Mouse (Mus musculus) midbrain, embryonic 13.5 days (tissue): ENCODE results near the gene Hpn. TPM values are rescaled to one million over a fixed set of nuclear protein-coding genes. Genes with fewer than 3 reads are reported as not detected.
A peak's percentile ranks its signal among the peaks of the same experiment; 100 is the strongest.

Source experiments
- ATAC-seq: fragments of 200-750 bp; cut with Nextera tagmentation; 2 replicates; pipeline ENCODE4 v1.8.0; 2017; ENCODE audit warnings: mild to moderate bottlenecking, moderate TSS enrichment, moderate library complexity
- H3K27ac ChIP-seq: fragments of 300-500 bp; sonication (generic); 2 replicates; pipeline ENCODE4 v1.5.1; 2015; ENCODE audit warnings: inconsistent platforms, mild to moderate bottlenecking, moderate library complexity
- H3K27me3 ChIP-seq: fragments of 300-500 bp; sonication (generic); 2 replicates; pipeline ENCODE4 v1.6.1; 2015; ENCODE audit warnings: mild to moderate bottlenecking, inconsistent platforms
- H3K36me3 ChIP-seq: fragments of 300-500 bp; sonication (generic); 2 replicates; pipeline ENCODE4 v1.6.1; 2015; ENCODE audit warnings: mild to moderate bottlenecking, inconsistent platforms
- H3K4me1 ChIP-seq: fragments of 300-500 bp; sonication (generic); replicated peaks from 2 replicates; pipeline ENCODE4 v1.6.1; 2015; ENCODE audit warnings: inconsistent platforms
- H3K4me2 ChIP-seq: fragments of 300-500 bp; sonication (generic); replicated peaks from 2 replicates; pipeline ENCODE4 v1.6.1; 2015; ENCODE audit warnings: moderate library complexity, mild to moderate bottlenecking, inconsistent platforms
- H3K4me3 ChIP-seq: fragments of 300-500 bp; sonication (generic); replicated peaks from 2 replicates; pipeline ENCODE4 v1.5.1; 2015; ENCODE audit warnings: mild to moderate bottlenecking, inconsistent platforms
- H3K9ac ChIP-seq: fragments of 300-500 bp; sonication (generic); replicated peaks from 2 replicates; pipeline ENCODE4 v1.6.1; 2015; ENCODE audit warnings: mild to moderate bottlenecking, inconsistent platforms
- H3K9me3 ChIP-seq: fragments of 300-500 bp; sonication (generic); 2 replicates; pipeline ENCODE4 v1.6.1; 2016; ENCODE audit warnings: mild to moderate bottlenecking, inconsistent platforms
- WGBS: fragments of 180-500 bp; shearing (Covaris S2); methylation state at CpG from one replicate; pipeline ENCODE4 v1.1.7; 2015; 5-methylcytosine and 5-hydroxymethylcytosine counted together
- polyA plus RNA-seq: library from polyadenylated mRNA; unstranded; fragments of >200 nt; fragmentation: Nextera tagmentation; extraction: Ambion mirVana; gene quantifications from 2 replicates; pipeline ENCODE4 v1.2.1, GENCODE M21; 2015

Hpn gene
- polyA plus RNA-seq, 1 experiment from 2014 or later: 0.59 TPM

- 98% methylated on average over 10 of the region's 10 CpGs for WGBS
- H3K4me1 ChIP-seq: no peaks in the 10 kb centered on the region
- 0 out of 2 replicates have a peak, but pooled peaks have one; percentile 4 for ATAC-seq
These were observed 20.6 kb upstream of the Hpn start for GRCm38 (mm10) chr7:31135717-31136116.

GRCm38 (mm10) chr7:31131866-31132265, 16.8 kb upstream of the Hpn start:
- Histone ChIP-seq H3K27ac (no peak overlapping the region), H3K27me3 (peaks cover 19% of the 10 kb centered on the region), H3K4me2 (no peak overlapping the region), H3K36me3 (peaks cover 90% of the 10 kb centered on the region), H3K9ac (no peak overlapping the region), H3K4me3 (no peak overlapping the region), H3K4me1 (peaks cover 8% of the 10 kb centered on the region), H3K9me3 (no peaks in the 10 kb centered on the region)
- no peak for ATAC-seq
- WGBS: 95% methylated on average over 4 of the region's 4 CpGs

More at GRCm38 (mm10) chr7:31135717-31136116, 20.6 kb upstream of the Hpn start:
- no peaks in the 10 kb centered on the region for H3K9me3 ChIP-seq
- no peak overlapping the region for H3K9ac ChIP-seq
- no peak overlapping the region for H3K27ac ChIP-seq
- no peaks in the 10 kb centered on the region for H3K27me3 ChIP-seq
- H3K4me2 ChIP-seq: no peak overlapping the region
- H3K36me3 ChIP-seq: peaks cover 100% of the 10 kb centered on the region
- H3K4me3 ChIP-seq: no peak overlapping the region

DNA sequence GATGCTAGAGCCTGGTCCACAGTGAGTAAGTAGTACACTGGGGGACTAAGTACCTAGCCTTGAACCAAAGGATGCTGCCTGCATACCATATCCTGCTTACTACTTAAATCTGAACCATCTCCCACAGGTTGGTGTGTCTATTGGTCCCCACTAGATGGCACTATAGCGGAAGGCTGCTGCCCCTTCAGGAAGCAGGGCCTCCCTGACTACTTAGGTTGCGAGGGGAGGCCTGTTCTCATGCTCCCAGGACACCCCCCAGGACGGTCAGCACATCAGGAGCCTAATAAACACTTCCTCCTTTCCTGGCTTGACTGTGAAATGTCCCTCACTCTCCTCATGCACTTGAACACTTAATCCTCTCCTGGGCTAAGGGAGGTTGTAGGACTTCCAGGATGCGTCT, 15.8 kb upstream of the Hpn start:
- ATAC-seq: 0 out of 2 replicates have a peak, but pooled peaks have one; percentile 14
- no peak overlapping the region for H3K27ac ChIP-seq
- H3K4me1 ChIP-seq: peaks cover 16% of the 10 kb centered on the region
- H3K9me3 ChIP-seq: no peaks in the 10 kb centered on the region
- H3K4me2 ChIP-seq: no peak overlapping the region
- no peak overlapping the region for H3K9ac ChIP-seq
- peaks cover 80% of the 10 kb centered on the region for H3K36me3 ChIP-seq
- peaks cover 29% of the 10 kb centered on the region for H3K27me3 ChIP-seq
- H3K4me3 ChIP-seq: no peak overlapping the region
- WGBS: 46% methylated on average over 4 of the region's 4 CpGs

- 96% methylated on average over 7 of the region's 7 CpGs for WGBS
These were observed 15.1 kb upstream of the Hpn start for GRCm38 (mm10) chr7:31130197-31130596.

GRCm38 (mm10) chr7:31128157-31128705, 13.1 kb upstream of the Hpn start:
- no peak overlapping the region for H3K4me2 ChIP-seq
- no peak overlapping the region for H3K9ac ChIP-seq
- H3K27ac ChIP-seq: no peak overlapping the region
- H3K4me1 ChIP-seq: peaks cover 16% of the 10 kb centered on the region
- ATAC-seq: peak; percentile 15; the same call in 1 of the 2 replicates
- no peaks in the 10 kb centered on the region for H3K9me3 ChIP-seq
- WGBS: 73% methylated on average over 9 of the region's 9 CpGs
- peaks cover 54% of the 10 kb centered on the region for H3K36me3 ChIP-seq
- no peak overlapping the region for H3K4me3 ChIP-seq
- peaks cover 50% of the 10 kb centered on the region for H3K27me3 ChIP-seq

More at GRCm38 (mm10) chr7:31130197-31130596, 15.1 kb upstream of the Hpn start:
- ATAC-seq: no peak
- no peak overlapping the region for H3K9ac ChIP-seq
- H3K27me3 ChIP-seq: peaks cover 35% of the 10 kb centered on the region
- no peaks in the 10 kb centered on the region for H3K9me3 ChIP-seq
- no peak overlapping the region for H3K4me3 ChIP-seq
- peaks cover 16% of the 10 kb centered on the region for H3K4me1 ChIP-seq
- peaks cover 73% of the 10 kb centered on the region for H3K36me3 ChIP-seq
- no peak overlapping the region for H3K4me2 ChIP-seq
- no peak overlapping the region for H3K27ac ChIP-seq

DNA sequence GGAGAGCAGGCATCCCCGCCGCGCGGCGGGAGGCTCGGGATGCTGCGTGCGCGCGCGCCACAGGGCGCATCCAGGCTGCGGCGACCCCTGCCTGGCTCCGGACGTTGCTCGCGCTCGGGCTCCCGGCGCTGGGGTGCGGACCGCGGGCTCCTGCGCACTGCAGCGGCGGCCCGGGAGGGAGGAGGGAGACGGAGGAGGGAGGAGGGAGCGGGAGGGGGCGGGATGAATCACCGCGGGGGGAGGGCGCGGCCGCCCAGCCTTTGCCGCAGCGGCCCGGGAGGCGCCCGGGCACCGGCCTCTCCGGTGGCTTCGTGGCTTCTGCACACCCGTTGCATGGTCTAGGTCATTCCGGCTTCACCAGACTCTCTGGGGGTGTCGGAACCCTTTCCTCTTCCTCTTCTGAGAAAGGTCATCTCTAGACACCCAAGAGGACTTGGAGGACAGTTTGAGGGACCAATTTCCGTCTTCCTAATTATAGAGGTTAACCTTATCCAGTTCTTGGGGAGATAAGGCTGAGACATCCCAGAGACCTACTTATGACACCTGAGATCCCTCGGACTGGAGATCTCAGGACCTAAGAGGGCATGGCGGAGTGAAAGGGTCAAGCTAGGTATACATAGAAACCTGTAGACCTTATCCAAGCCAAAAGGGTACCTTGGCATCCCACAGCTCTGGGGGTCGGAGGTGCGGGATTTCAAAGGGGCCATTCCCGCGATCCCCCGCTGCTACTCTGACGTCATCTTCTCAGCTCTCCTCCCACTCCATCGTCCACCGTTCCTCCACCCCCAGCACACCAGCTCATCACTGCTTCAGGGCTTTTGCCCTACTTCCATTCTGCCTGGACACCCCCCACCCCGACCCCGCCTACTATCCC, 12.0 kb upstream of the Hpn start, which contains the start of gene Scn1b:
Gene Scn1b, minus strand, starts transcription at position 153 of the 874 bp plus-strand sequence.
- Histone ChIP-seq H3K4me3 (peak within 1 kb of the TSS; percentile 55), H3K27ac (no peak within 1 kb of the TSS), H3K9me3 (no peaks in the 10 kb centered on the region), H3K9ac (peak within 1 kb of the TSS; percentile 72), H3K4me1 (peaks cover 16% of the 10 kb centered on the region), H3K4me2 (peak within 1 kb of the TSS; percentile 86), H3K27me3 (peaks cover 50% of the 10 kb centered on the region), H3K36me3 (peaks cover 42% of the 10 kb centered on the region)
- peak; percentile 57 for ATAC-seq
- WGBS: 1% methylated on average over 51 of the region's 60 CpGs

GRCm38 (mm10) chr7:31126211-31126751, 11.2 kb upstream of the Hpn start:
- peak overlapping the region; percentile 86 for H3K4me2 ChIP-seq
- H3K27me3 ChIP-seq: peaks cover 50% of the 10 kb centered on the region
- peaks cover 34% of the 10 kb centered on the region for H3K36me3 ChIP-seq
- H3K9me3 ChIP-seq: no peaks in the 10 kb centered on the region
- H3K9ac ChIP-seq: peak overlapping the region; percentile 72
- 0 out of 2 replicates have a peak, but pooled peaks have one; percentile 18 for ATAC-seq
- H3K4me1 ChIP-seq: peaks cover 16% of the 10 kb centered on the region
- H3K4me3 ChIP-seq: peak overlapping the region; percentile 55
- 1% methylated on average over 48 of the region's 53 CpGs for WGBS
- no peak overlapping the region for H3K27ac ChIP-seq

GRCm38 (mm10) chr7:31125116-31125515, 10.0 kb upstream of the Hpn start:
- Histone ChIP-seq H3K9ac (no peak overlapping the region), H3K9me3 (no peaks in the 10 kb centered on the region), H3K4me3 (no peak overlapping the region), H3K27me3 (peaks cover 50% of the 10 kb centered on the region), H3K4me1 (peaks cover 16% of the 10 kb centered on the region), H3K4me2 (no peak overlapping the region), H3K36me3 (peaks cover 22% of the 10 kb centered on the region), H3K27ac (no peak overlapping the region)
- ATAC-seq: no peak
- 84% methylated on average over 13 of the region's 13 CpGs for WGBS

GRCm38 (mm10) chr7:31124381-31124780, 9.3 kb upstream of the Hpn start:
- H3K4me1 ChIP-seq: peaks cover 16% of the 10 kb centered on the region
- no peaks in the 10 kb centered on the region for H3K9me3 ChIP-seq
- no peak overlapping the region for H3K4me2 ChIP-seq
- ATAC-seq: no peak
- peaks cover 15% of the 10 kb centered on the region for H3K36me3 ChIP-seq
- H3K9ac ChIP-seq: no peak overlapping the region
- no peak overlapping the region for H3K4me3 ChIP-seq
- 89% methylated on average over 5 of the region's 5 CpGs for WGBS
- peaks cover 50% of the 10 kb centered on the region for H3K27me3 ChIP-seq
- H3K27ac ChIP-seq: no peak overlapping the region

DNA sequence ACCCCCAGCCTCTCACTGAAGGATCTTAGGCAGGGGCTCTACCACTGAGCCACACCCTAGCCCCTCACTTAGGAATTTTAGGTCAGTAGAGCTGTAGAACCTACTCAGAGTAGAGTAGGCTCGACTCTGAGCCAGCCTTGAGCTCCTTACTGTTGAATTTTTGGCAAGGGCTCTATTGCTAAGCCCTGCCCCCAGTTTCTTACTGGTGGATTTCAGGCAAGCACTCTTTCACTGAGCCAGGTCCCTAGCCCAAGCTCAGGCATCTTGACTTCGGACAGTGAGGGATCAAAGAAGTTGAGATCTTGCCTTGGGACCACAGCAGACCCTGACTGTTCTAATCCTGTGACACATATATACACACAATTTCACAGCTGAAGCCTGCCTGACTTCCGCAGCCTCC, 8.6 kb upstream of the Hpn start:
- 83% methylated on average over 3 of the region's 3 CpGs for WGBS
- Histone ChIP-seq H3K9me3 (no peaks in the 10 kb centered on the region), H3K4me2 (no peak overlapping the region), H3K4me3 (no peak overlapping the region), H3K27ac (no peak overlapping the region), H3K27me3 (peaks cover 48% of the 10 kb centered on the region), H3K4me1 (peaks cover 16% of the 10 kb centered on the region), H3K36me3 (peaks cover 8% of the 10 kb centered on the region), H3K9ac (no peak overlapping the region)
- no peak for ATAC-seq

- peaks cover 16% of the 10 kb centered on the region for H3K4me1 ChIP-seq
- no peak overlapping the region for H3K27ac ChIP-seq
- H3K4me3 ChIP-seq: no peak overlapping the region
- 89% methylated on average over 16 of the region's 16 CpGs for WGBS
- H3K27me3 ChIP-seq: peaks cover 41% of the 10 kb centered on the region
- no peak overlapping the region for H3K4me2 ChIP-seq
- no peak for ATAC-seq
- H3K9ac ChIP-seq: no peak overlapping the region
- no peaks in the 10 kb centered on the region for H3K9me3 ChIP-seq
- H3K36me3 ChIP-seq: peaks cover under 1% of the 10 kb centered on the region; the same call in 1 of the 2 replicates
These were observed 7.8 kb upstream of the Hpn start for GRCm38 (mm10) chr7:31122641-31123631.
